Mouse (Mus musculus): Measurements from ENCODE around the gene Eaf1.
"Not testable (repeated sequence)": the region's sequence is repeated elsewhere in the genome, so short reads cannot be mapped to it uniquely, and the experiment has no call there.

- TF ChIP-seq MAFK (IDR thresholded peaks at IDR 0.05; ENCODE audit: insufficient read depth, low read depth, low read length); ZC3H11A (IDR thresholded peaks at IDR 0.05; ENCODE audit: borderline replicate concordance, low read depth, low read length); ZNF384 (IDR thresholded peaks at IDR 0.05; ENCODE audit: low read depth, low read length); CHD2 (IDR thresholded peaks at IDR 0.05; ENCODE audit: low read depth, low read length): not testable (repeated sequence)
These were observed 32.0 kb upstream of the Eaf1 start for GRCm38 (mm10) chr14:31462226-31462625.
